Mouse (Mus musculus) heart, postnatal 0 days (tissue): Measurements from ENCODE around the gene Dnaja4.

ENCODE experiments used
- CTCF ChIP-seq: IDR thresholded peaks from 2 replicates; pipeline ENCODE4 v1.5.1; 2016; ENCODE audit warnings: antibody characterized with exemption, control low read depth, low read depth
- EP300 ChIP-seq: IDR thresholded peaks from 2 replicates; pipeline ENCODE4 v1.6.1; 2016; ENCODE audit warnings: antibody characterized with exemption, low read depth

DNA sequence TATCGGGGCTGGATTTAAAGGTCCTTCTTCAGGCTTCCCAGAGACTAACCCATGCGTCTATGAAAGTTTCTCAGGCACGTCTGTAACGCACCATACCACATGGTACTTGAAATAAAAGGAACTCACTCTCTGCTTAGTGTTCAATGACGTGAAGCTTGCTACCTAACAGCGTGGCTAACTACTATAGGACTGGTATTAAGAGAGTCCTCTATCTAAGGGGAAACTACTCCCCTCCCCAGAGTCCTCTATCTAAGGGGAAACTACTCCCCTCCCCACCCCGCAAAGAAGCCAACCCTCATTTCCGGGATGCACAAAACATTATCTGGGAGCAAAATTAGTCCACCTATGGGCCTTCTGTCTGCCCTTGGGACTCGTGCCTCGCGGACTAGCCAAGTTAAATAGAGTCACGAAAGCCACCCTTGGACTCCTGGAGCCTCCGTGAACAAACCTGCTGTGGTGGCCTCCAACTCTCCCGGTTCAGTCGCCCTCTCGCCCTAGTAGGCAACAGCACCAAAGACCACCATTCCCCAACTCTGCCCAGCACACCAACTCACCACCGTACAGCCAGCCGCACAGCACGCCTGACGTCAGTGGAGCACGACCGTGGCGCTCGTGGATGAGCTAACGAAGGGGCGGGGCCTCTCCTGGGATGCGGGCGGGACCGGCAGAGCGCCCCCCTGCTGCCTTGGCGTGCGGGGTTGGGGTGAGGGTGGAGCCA lies 35.4 kb downstream of the Dnaja4 start, which contains the start of gene Wdr61:
- TF ChIP-seq CTCF (peak; percentile 70), EP300 (no peak)
